Mouse (Mus musculus): ENCODE data around the gene Cckar.

GRCm38 (mm10) chr5:53692662-53693061 lies 14.8 kb downstream of the Cckar start:
- TF ChIP-seq CTCF (IDR thresholded peaks at IDR 0.05; ENCODE audit: low read depth, low read length) (0 out of 2 replicates have a peak, but pooled peaks have one; percentile 3), TAL1 (conservative IDR thresholded peaks at IDR 0.05; ENCODE audit: low read depth, low read length) (no peak), GATA1 (IDR thresholded peaks at IDR 0.05; ENCODE audit: borderline replicate concordance, low read length) (no peak), GATA2 (IDR thresholded peaks at IDR 0.05; ENCODE audit: borderline replicate concordance, low read depth, low read length) (no peak), POLR2AphosphoS5 (IDR thresholded peaks at IDR 0.05; ENCODE audit: insufficient replicate concordance, low read depth, low read length) (no peak)

Measured in G1E (cell line).